7 mouse cellular contexts compared by ENCODE assay signal in the genomic region with DNA sequence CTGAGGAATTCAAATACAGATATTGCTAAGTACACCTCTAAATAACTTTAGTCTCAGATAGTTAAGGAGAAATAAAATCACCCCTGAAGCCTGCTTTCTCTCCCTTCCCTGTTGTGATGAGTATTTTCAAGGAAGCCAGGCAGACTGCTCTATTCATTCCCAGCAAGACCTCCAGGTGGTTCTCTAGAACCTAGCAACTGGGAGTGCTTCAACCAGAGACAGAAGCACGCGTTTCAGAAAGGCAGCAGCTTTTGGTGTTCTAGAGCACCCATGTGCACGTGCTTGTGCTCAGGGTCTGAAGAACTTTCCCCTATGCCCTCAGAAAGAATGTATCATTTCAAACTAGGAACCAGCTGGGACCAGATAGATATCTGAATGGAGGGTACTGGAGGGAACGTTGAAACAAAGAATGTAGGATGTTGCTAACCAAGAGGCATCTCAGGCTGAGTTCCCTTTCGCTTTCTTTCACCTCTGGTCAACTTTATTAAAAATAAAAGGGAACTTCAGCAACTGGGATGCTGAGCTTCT. TPM values are rescaled to one million over a fixed set of nuclear protein-coding genes. Genes with fewer than 3 reads are reported as not detected.
A peak's percentile ranks its signal among the peaks of the same experiment; 100 is the strongest.
DNase-seq lines count a peak whose midpoint lies in the region; ATAC-seq lines count a peak whose summit lies in the region.

No protein-coding gene starts in this region.

- peak; percentile 26 to 45 for DNase-seq in right cerebral cortex, postnatal 10 days (ENCODE audit: low spot score in 2 of 2)
- no peak for DNase-seq in right cerebral cortex, adult 2 months (ENCODE audit: low spot score in 2 of 2)
- no peak for DNase-seq in ovary, postnatal 10 days (ENCODE audit: low spot score)
- no peak for DNase-seq in ovary, postnatal 36 days (ENCODE audit: low spot score)
- no peak for DNase-seq in spleen, postnatal 36 days (ENCODE audit: low spot score in 2 of 2)

- H3K4me3 ChIP-seq in forebrain, embryonic 12.5 days (replicated peaks), result peak overlapping the region; percentile 79
- peak overlapping the region; percentile 61 for H3K4me3 ChIP-seq in limb, embryonic 13.5 days

- H3K36me3 ChIP-seq in forebrain, embryonic 12.5 days (replicated peaks), result no peaks in the 10 kb centered on the region
- no peaks in the 10 kb centered on the region for H3K36me3 ChIP-seq in limb, embryonic 13.5 days

- H3K4me2 ChIP-seq in forebrain, embryonic 12.5 days, result peak overlapping the region; percentile 89
- peak overlapping the region; percentile 98 for H3K4me2 ChIP-seq in limb, embryonic 13.5 days (replicated peaks)

- ATAC-seq in forebrain, embryonic 12.5 days (ENCODE audit: low FRiP score), result no peak
- no peak for ATAC-seq in limb, embryonic 13.5 days (ENCODE audit: low FRiP score, low read depth)

- peaks cover 17% of the 10 kb centered on the region for H3K4me1 ChIP-seq in forebrain, embryonic 12.5 days
- H3K4me1 ChIP-seq in limb, embryonic 13.5 days, result peaks cover 20% of the 10 kb centered on the region

- H3K9me3 ChIP-seq in forebrain, embryonic 12.5 days, result no peaks in the 10 kb centered on the region
- no peaks in the 10 kb centered on the region for H3K9me3 ChIP-seq in limb, embryonic 13.5 days

- H3K9ac ChIP-seq in forebrain, embryonic 12.5 days, result peak overlapping the region; percentile 17; the same call in 1 of the 2 replicates
- H3K9ac ChIP-seq in limb, embryonic 13.5 days, result no peak overlapping the region

- H3K27me3 ChIP-seq in forebrain, embryonic 12.5 days, result peaks cover 18% of the 10 kb centered on the region
- peaks cover 52% of the 10 kb centered on the region for H3K27me3 ChIP-seq in limb, embryonic 13.5 days

- WGBS in forebrain, embryonic 12.5 days, result 22% methylated on average over 5 of the region's 5 CpGs
- WGBS in limb, embryonic 13.5 days, result 8% methylated on average over 5 of the region's 5 CpGs

- peak overlapping the region; percentile 85 for H3K27ac ChIP-seq in forebrain, embryonic 12.5 days
- no peak overlapping the region for H3K27ac ChIP-seq in limb, embryonic 13.5 days

RNA-seq across cellular contexts. Expression of a gene that starts 2.8 kb away (rescaled TPM):
- 5.4 and 8.3 TPM in 2 replicates for polyA plus RNA-seq in forebrain, embryonic 12.5 days (2016; fragmentation: Nextera tagmentation; extraction: Ambion mirVana)
- 1.2 and 1.4 TPM in 2 replicates for polyA plus RNA-seq in limb, embryonic 13.5 days (2015; fragmentation: Nextera tagmentation; extraction: Ambion mirVana)

Comparison
In these comparisons a context has a peak if more than half of its experiments do, and no peak if none do; other contexts are left out.
1. DNase-seq: peak in right cerebral cortex, postnatal 10 days (2 of 2); none in right cerebral cortex, adult 2 months (0 of 2), ovary, postnatal 10 days (single experiment), ovary, postnatal 36 days (single experiment) and spleen, postnatal 36 days (0 of 2).